Mouse (Mus musculus) forebrain, embryonic 10.5 days (tissue): ENCODE measurements around the gene Tsc22d2. TPM values are rescaled to one million over a fixed set of nuclear protein-coding genes. Genes with fewer than 3 reads are reported as not detected.
A peak's percentile ranks its signal among the peaks of the same experiment; 100 is the strongest.

Experiments
- DNase-seq: peaks from one replicate; pipeline ENCODE4 v3.0.0-alpha.2; 2017; ENCODE audit warnings: low spot score; ENCODE audit errors: extremely low spot score
- H3K27ac ChIP-seq: fragments of 300-500 bp; sonication (generic); 2 replicates; pipeline ENCODE4 v1.5.1; 2016; ENCODE audit warnings: mild to moderate bottlenecking
- H3K27me3 ChIP-seq: fragments of 300-500 bp; sonication (generic); 2 replicates; pipeline ENCODE4 v1.6.1; 2016; ENCODE audit warnings: mild to moderate bottlenecking; ENCODE audit not compliant: poor library complexity, severe bottlenecking
- H3K36me3 ChIP-seq: fragments of 300-500 bp; sonication (generic); replicated peaks from 2 replicates; pipeline ENCODE4 v1.6.1; 2016; ENCODE audit warnings: mild to moderate bottlenecking, moderate library complexity
- H3K4me1 ChIP-seq: fragments of 300-500 bp; sonication (generic); 2 replicates; pipeline ENCODE4 v1.6.1; 2016
- H3K4me3 ChIP-seq: fragments of 300-500 bp; sonication (generic); 2 replicates; pipeline ENCODE4 v1.5.1; 2016; ENCODE audit warnings: mild to moderate bottlenecking, moderate library complexity
- H3K9me3 ChIP-seq: fragments of 300-500 bp; sonication (generic); 2 replicates; pipeline ENCODE4 v1.6.1; 2016; ENCODE audit warnings: mild to moderate bottlenecking, moderate library complexity
- WGBS: fragments of 180-500 bp; shearing (Covaris S2); methylation state at CpG from one replicate; pipeline ENCODE4 v1.1.7; 2016; 5-methylcytosine and 5-hydroxymethylcytosine counted together
- polyA plus RNA-seq: library from polyadenylated mRNA; unstranded; fragments of >200 nt; fragmentation: Nextera tagmentation; extraction: Ambion mirVana; gene quantifications from 2 replicates; pipeline ENCODE4 v1.2.1, GENCODE M21; 2016

Tsc22d2 gene
- polyA plus RNA-seq, 1 experiment from 2014 or later = 6.6 TPM

GRCm38 (mm10) chr3:58411669-58412068, 2.8 kb upstream of the Tsc22d2 start:
- H3K36me3 ChIP-seq = peaks cover 2% of the 10 kb centered on the region
- no peaks in the 10 kb centered on the region for H3K9me3 ChIP-seq
- no peak for DNase-seq
- H3K4me3 ChIP-seq = no peak overlapping the region
- no peak overlapping the region for H3K27ac ChIP-seq
- H3K4me1 ChIP-seq = peaks cover 8% of the 10 kb centered on the region; the same call in 1 of the 2 replicates
- no peaks in the 10 kb centered on the region for H3K27me3 ChIP-seq

GRCm38 (mm10) chr3:58413671-58414070, 844 bp upstream of the Tsc22d2 start:
- no peak for DNase-seq

GRCm38 (mm10) chr3:58414986-58415883, 720 bp downstream of the Tsc22d2 start:
- Histone ChIP-seq H3K27ac (peak overlapping the region; percentile 98), H3K4me1 (peaks cover 39% of the 10 kb centered on the region), H3K4me3 (peak overlapping the region; percentile 99), H3K27me3 (no peaks in the 10 kb centered on the region), H3K9me3 (no peaks in the 10 kb centered on the region), H3K36me3 (peaks cover 10% of the 10 kb centered on the region)
- DNase-seq = peak; percentile 59
- under 1% methylated on average over 94 of the region's 113 CpGs for WGBS

More at GRCm38 (mm10) chr3:58413671-58414070, 844 bp upstream of the Tsc22d2 start:
- Histone ChIP-seq H3K4me3 (peak overlapping the region; percentile 99), H3K27ac (peak overlapping the region; percentile 98), H3K9me3 (no peaks in the 10 kb centered on the region), H3K36me3 (peaks cover 10% of the 10 kb centered on the region), H3K4me1 (peaks cover 24% of the 10 kb centered on the region), H3K27me3 (no peaks in the 10 kb centered on the region)
- WGBS = 58% methylated on average over 5 of the region's 5 CpGs

GRCm38 (mm10) chr3:58415884-58416725, 1.6 kb downstream of the Tsc22d2 start:
- Histone ChIP-seq H3K27ac (peak overlapping the region; percentile 98), H3K9me3 (no peaks in the 10 kb centered on the region), H3K4me3 (peak overlapping the region; percentile 99), H3K36me3 (peaks cover 10% of the 10 kb centered on the region), H3K27me3 (no peaks in the 10 kb centered on the region), H3K4me1 (peaks cover 48% of the 10 kb centered on the region)
- WGBS = under 1% methylated on average over 84 of the region's 85 CpGs
- peak; percentile 84 for DNase-seq

GRCm38 (mm10) chr3:58416726-58417437, 2.4 kb downstream of the Tsc22d2 start:
- Histone ChIP-seq H3K9me3 (no peaks in the 10 kb centered on the region), H3K36me3 (peaks cover 10% of the 10 kb centered on the region), H3K27me3 (no peaks in the 10 kb centered on the region), H3K4me3 (peak overlapping the region; percentile 99), H3K27ac (peak overlapping the region; percentile 98), H3K4me1 (peaks cover 54% of the 10 kb centered on the region)
- under 1% methylated on average over 39 of the region's 39 CpGs for WGBS
- no peak for DNase-seq

GRCm38 (mm10) chr3:58418724-58419705, 4.5 kb downstream of the Tsc22d2 start:
- H3K9me3 ChIP-seq = no peaks in the 10 kb centered on the region
- no peak for DNase-seq
- peak overlapping the region; percentile 99 for H3K4me3 ChIP-seq
- peaks cover 56% of the 10 kb centered on the region for H3K4me1 ChIP-seq
- H3K27ac ChIP-seq = no peak overlapping the region
- H3K36me3 ChIP-seq = peaks cover 10% of the 10 kb centered on the region
- H3K27me3 ChIP-seq = no peaks in the 10 kb centered on the region
- WGBS = 50% methylated on average over 5 of the region's 5 CpGs

- no peaks in the 10 kb centered on the region for H3K36me3 ChIP-seq
- 94% methylated on average over 1 of the region's 1 CpGs for WGBS
- no peak overlapping the region for H3K4me3 ChIP-seq
- no peak overlapping the region for H3K27ac ChIP-seq
- no peaks in the 10 kb centered on the region for H3K9me3 ChIP-seq
- no peaks in the 10 kb centered on the region for H3K4me1 ChIP-seq
- H3K27me3 ChIP-seq = no peaks in the 10 kb centered on the region
- no peak for DNase-seq
Measured at GRCm38 (mm10) chr3:58428861-58429260, 14.3 kb downstream of the Tsc22d2 start.

GRCm38 (mm10) chr3:58434414-58434813, 19.9 kb downstream of the Tsc22d2 start:
- H3K27ac ChIP-seq = no peak overlapping the region
- no peaks in the 10 kb centered on the region for H3K9me3 ChIP-seq
- DNase-seq = no peak
- H3K36me3 ChIP-seq = peaks cover 9% of the 10 kb centered on the region
- no peaks in the 10 kb centered on the region for H3K27me3 ChIP-seq
- WGBS = 92% methylated on average over 2 of the region's 2 CpGs
- no peak overlapping the region for H3K4me3 ChIP-seq
- no peaks in the 10 kb centered on the region for H3K4me1 ChIP-seq

GRCm38 (mm10) chr3:58448230-58448629, 33.7 kb downstream of the Tsc22d2 start:
- Histone ChIP-seq H3K4me3 (no peak overlapping the region), H3K27ac (no peak overlapping the region), H3K27me3 (no peaks in the 10 kb centered on the region), H3K9me3 (no peaks in the 10 kb centered on the region), H3K4me1 (no peaks in the 10 kb centered on the region), H3K36me3 (peaks cover 8% of the 10 kb centered on the region)
- DNase-seq = no peak
- 91% methylated on average over 2 of the region's 2 CpGs for WGBS

GRCm38 (mm10) chr3:58449487-58449886, 35.0 kb downstream of the Tsc22d2 start:
- no peak overlapping the region for H3K4me3 ChIP-seq
- no peak overlapping the region for H3K27ac ChIP-seq
- 91% methylated on average over 3 of the region's 3 CpGs for WGBS
- H3K36me3 ChIP-seq = peaks cover 10% of the 10 kb centered on the region
- no peak for DNase-seq
- H3K27me3 ChIP-seq = no peaks in the 10 kb centered on the region
- no peaks in the 10 kb centered on the region for H3K9me3 ChIP-seq
- no peaks in the 10 kb centered on the region for H3K4me1 ChIP-seq

- Histone ChIP-seq H3K27ac (no peak overlapping the region), H3K4me3 (no peak overlapping the region), H3K9me3 (no peaks in the 10 kb centered on the region), H3K27me3 (no peaks in the 10 kb centered on the region), H3K4me1 (no peaks in the 10 kb centered on the region), H3K36me3 (peaks cover 7% of the 10 kb centered on the region; the same call in 1 of the 2 replicates)
- DNase-seq = no peak
- WGBS = 87% methylated on average over 4 of the region's 4 CpGs
Measured at GRCm38 (mm10) chr3:58454414-58455205, 40.1 kb downstream of the Tsc22d2 start.
